In genomic region chr12:46520942-46521341, GRCm38 (mm10) we compare ENCODE assay signal across 15 mouse cellular contexts.
A peak's percentile ranks its signal among the peaks of the same experiment; 100 is the strongest.
DNase-seq lines count a peak whose midpoint lies in the region; ATAC-seq and TF ChIP-seq lines count a peak whose summit lies in the region.
"Had no signal": no experiment of that assay in that cellular context is flagged by ENCODE, and none has a peak within 500 bp of the region (broad histone marks: within the 10 kb centered on the region; RNA-seq: fewer than 3 reads in every experiment).

No protein-coding gene starts in this region.

- no peak for TF ChIP-seq EP300 in heart, adult 2 months (IDR thresholded peaks at IDR 0.05; ENCODE audit: insufficient read depth, low read depth, low read length)

- no peak for ATAC-seq in lung, embryonic 14.5 days (ENCODE audit: insufficient read depth)
- ATAC-seq in hindbrain, embryonic 11.5 days (ENCODE audit: low FRiP score) = peak; percentile 68
- ATAC-seq in neural tube, embryonic 12.5 days (ENCODE audit: low FRiP score, low read depth) = peak; percentile 58

- 63% methylated on average over 3 of the region's 3 CpGs for WGBS in lung, embryonic 14.5 days
- 33% methylated on average over 3 of the region's 3 CpGs for WGBS in hindbrain, embryonic 11.5 days
- WGBS in neural tube, embryonic 12.5 days = 29% methylated on average over 3 of the region's 3 CpGs
- 66% methylated on average over 3 of the region's 3 CpGs for WGBS in heart, adult 2 months

- H3K4me3 ChIP-seq in lung, embryonic 14.5 days (ENCODE audit: low read depth, low read length) = no peak overlapping the region
- no peak overlapping the region for H3K4me3 ChIP-seq in hindbrain, embryonic 11.5 days (ENCODE audit: low read depth, low read length)
- H3K4me3 ChIP-seq in neural tube, embryonic 12.5 days = no peak overlapping the region
- H3K4me3 ChIP-seq in heart, adult 2 months = no peak overlapping the region
- H3K4me3 ChIP-seq: liver, embryonic 13.5 days had no signal

- no peak overlapping the region for H3K27ac ChIP-seq in lung, embryonic 14.5 days (ENCODE audit: low read depth)
- H3K27ac ChIP-seq in hindbrain, embryonic 11.5 days (ENCODE audit: low read depth, low read length) = no peak overlapping the region
- H3K27ac ChIP-seq in neural tube, embryonic 12.5 days = no peak overlapping the region
- no peak overlapping the region for H3K27ac ChIP-seq in heart, adult 2 months
- H3K27ac ChIP-seq: liver, embryonic 13.5 days had no signal

- H3K27me3 ChIP-seq in lung, embryonic 14.5 days (ENCODE audit: insufficient read depth, low read length) = no peaks in the 10 kb centered on the region
- H3K27me3 ChIP-seq in hindbrain, embryonic 11.5 days (ENCODE audit: control insufficient read depth, insufficient read depth, low read length) = no peaks in the 10 kb centered on the region
- no peaks in the 10 kb centered on the region for H3K27me3 ChIP-seq in neural tube, embryonic 12.5 days (replicated peaks)
- H3K27me3 ChIP-seq in heart, adult 2 months (ENCODE audit: control insufficient read depth, insufficient read depth, low read length) = no peaks in the 10 kb centered on the region
- H3K27me3 ChIP-seq: liver, embryonic 13.5 days had no signal

- intact Hi-C loops in heart, adult 2 months (cut with DNase I) = no loop called here

- H3K9ac ChIP-seq in lung, embryonic 14.5 days = no peak overlapping the region
- H3K9ac ChIP-seq in hindbrain, embryonic 11.5 days (ENCODE audit: low read depth, low read length) = no peak overlapping the region
- no peak overlapping the region for H3K9ac ChIP-seq in neural tube, embryonic 12.5 days
- H3K9ac ChIP-seq in heart, adult 2 months (ENCODE audit: low read depth, low read length) = no peak overlapping the region
- H3K9ac ChIP-seq: liver, embryonic 13.5 days had no signal

- DNase-seq in lung, embryonic 14.5 days = peak; percentile 5
- DNase-seq in lung, postnatal 10 days = no peak
- peak; percentile 0 for DNase-seq in embryo, embryonic 11.5 days (ENCODE audit: low read depth, low spot score)
- DNase-seq in hindbrain, embryonic 11.5 days (ENCODE audit: low spot score) = peak; percentile 6
- DNase-seq in thymus, postnatal 14 days = no peak
- DNase-seq in heart, adult 2 months = no peak
- no peak for DNase-seq in urinary bladder, postnatal 14 days (ENCODE audit: low spot score)
- DNase-seq: cerebellum, adult 2 months; heart, adult 11 months; kidney, adult 11 months; kidney, postnatal 36 days; liver, embryonic 13.5 days; lung, postnatal 4 days had no signal

- H3K4me1 ChIP-seq in lung, embryonic 14.5 days (ENCODE audit: insufficient read depth) = no peaks in the 10 kb centered on the region
- no peaks in the 10 kb centered on the region for H3K4me1 ChIP-seq in hindbrain, embryonic 11.5 days (replicated peaks; ENCODE audit: control insufficient read depth, insufficient read depth, low read length)
- no peaks in the 10 kb centered on the region for H3K4me1 ChIP-seq in neural tube, embryonic 12.5 days
- no peaks in the 10 kb centered on the region for H3K4me1 ChIP-seq in heart, adult 2 months (ENCODE audit: control insufficient read depth, insufficient read depth, low read length)
- H3K4me1 ChIP-seq: liver, embryonic 13.5 days had no signal

- no peaks in the 10 kb centered on the region for H3K9me3 ChIP-seq in lung, embryonic 14.5 days (ENCODE audit: low read depth, low read length)
- H3K9me3 ChIP-seq in hindbrain, embryonic 11.5 days (ENCODE audit: control insufficient read depth, low read length) = no peaks in the 10 kb centered on the region
- no peaks in the 10 kb centered on the region for H3K9me3 ChIP-seq in neural tube, embryonic 12.5 days
- H3K9me3 ChIP-seq: G1E; liver, embryonic 13.5 days had no signal

- no peaks in the 10 kb centered on the region for H3K79me2 ChIP-seq in heart, adult 2 months (replicated peaks; ENCODE audit: control insufficient read depth, insufficient read depth, low read length)

- no peaks in the 10 kb centered on the region for H3K36me3 ChIP-seq in lung, embryonic 14.5 days (ENCODE audit: insufficient read depth)
- H3K36me3 ChIP-seq in hindbrain, embryonic 11.5 days (ENCODE audit: control insufficient read depth, insufficient read depth, low read length) = no peaks in the 10 kb centered on the region
- H3K36me3 ChIP-seq in neural tube, embryonic 12.5 days = no peaks in the 10 kb centered on the region
- no peaks in the 10 kb centered on the region for H3K36me3 ChIP-seq in heart, adult 2 months (ENCODE audit: control insufficient read depth, insufficient read depth, low read length)
- H3K36me3 ChIP-seq: G1E; liver, embryonic 13.5 days had no signal

- no peak for TF ChIP-seq POLR2A in heart, adult 2 months (IDR thresholded peaks at IDR 0.05; ENCODE audit: insufficient read depth, low read depth, low read length)

- no peak overlapping the region for H3K4me2 ChIP-seq in lung, embryonic 14.5 days
- no peak overlapping the region for H3K4me2 ChIP-seq in hindbrain, embryonic 11.5 days (replicated peaks; ENCODE audit: low read depth, low read length)
- no peak overlapping the region for H3K4me2 ChIP-seq in neural tube, embryonic 12.5 days (replicated peaks)
- H3K4me2 ChIP-seq: liver, embryonic 13.5 days had no signal

- TF ChIP-seq CTCF in lung, embryonic 14.5 days (IDR thresholded peaks at IDR 0.05; ENCODE audit: low read depth) = no peak
- no peak for TF ChIP-seq CTCF in heart, adult 2 months (IDR thresholded peaks at IDR 0.05)

Comparison
In these comparisons a context has a peak if more than half of its experiments do, and no peak if none do; other contexts are left out.
1. DNase-seq: peak in lung, embryonic 14.5 days (single experiment), embryo, embryonic 11.5 days (single experiment) and hindbrain, embryonic 11.5 days (single experiment); none in lung, postnatal 10 days (single experiment), thymus, postnatal 14 days (single experiment), heart, adult 2 months (0 of 2) and urinary bladder, postnatal 14 days (single experiment).